Mouse (Mus musculus) liver, adult 2 months (tissue): ENCODE results near the gene Anxa4.

Source experiments
- CTCF ChIP-seq: fragments of 200-500 bp; IDR thresholded peaks from 2 replicates; pipeline ENCODE4 v1.5.1; 2011; ENCODE audit warnings: low read depth, low read length, control low read depth
- POLR2A ChIP-seq: fragments of 200-500 bp; IDR thresholded peaks from 2 replicates; pipeline ENCODE4 v1.6.1; 2011; ENCODE audit warnings: low read length, control low read depth; ENCODE audit not compliant: insufficient read depth; ENCODE audit errors: extremely low read depth

GRCm38 (mm10) chr6:86839089-86839488 is 45.7 kb upstream of the Anxa4 start:
- TF ChIP-seq POLR2A = no peak
- no peak for TF ChIP-seq CTCF
